Mouse (Mus musculus): ENCODE data around the gene B4galt3. TPM values are rescaled to one million over a fixed set of nuclear protein-coding genes. Genes with fewer than 3 reads are reported as not detected.
"Not testable (repeated sequence)": the region's sequence is repeated elsewhere in the genome, so short reads cannot be mapped to it uniquely, and the experiment has no call there.

B4galt3 gene
- polyA plus RNA-seq, 1 experiment = 72.0 TPM

- Histone ChIP-seq H3K4me1 (ENCODE audit: control insufficient read depth, insufficient read depth, low read length) (peaks cover 4% of the 10 kb centered on the region; the same call in 1 of the 2 replicates), H3K4me3 (replicated peaks; ENCODE audit: extremely low read depth, low read depth, low read length) (no peak overlapping the region)
- TF ChIP-seq POLR2A (IDR thresholded peaks at IDR 0.05; ENCODE audit: borderline replicate concordance, extremely low read depth, low read depth, low read length) (no peak), CTCF (IDR thresholded peaks at IDR 0.05; ENCODE audit: insufficient read depth, low read length) (no peak)
- 64% methylated on average over 6 of the region's 6 CpGs for WGBS
- DNase-seq = no peak
These were observed 32.7 kb upstream of the B4galt3 start for GRCm38 (mm10) chr1:171237438-171237837.

GRCm38 (mm10) chr1:171238463-171238862 lies 31.7 kb upstream of the B4galt3 start:
- Histone ChIP-seq H3K4me1 (ENCODE audit: control insufficient read depth, insufficient read depth, low read length) (peaks cover under 1% of the 10 kb centered on the region; the same call in 1 of the 2 replicates), H3K4me3 (replicated peaks; ENCODE audit: extremely low read depth, low read depth, low read length) (no peak overlapping the region)
- TF ChIP-seq POLR2A (IDR thresholded peaks at IDR 0.05; ENCODE audit: borderline replicate concordance, extremely low read depth, low read depth, low read length) = no peak
- peak; percentile 73 for TF ChIP-seq CTCF (IDR thresholded peaks at IDR 0.05; ENCODE audit: insufficient read depth, low read length)
- peak; percentile 70 for DNase-seq
- 67% methylated on average over 14 of the region's 14 CpGs for WGBS

GRCm38 (mm10) chr1:171239992-171240744 lies 30.0 kb upstream of the B4galt3 start:
- no peaks in the 10 kb centered on the region for H3K4me1 ChIP-seq (ENCODE audit: control insufficient read depth, insufficient read depth, low read length)
- no peak overlapping the region for H3K4me3 ChIP-seq (replicated peaks; ENCODE audit: extremely low read depth, low read depth, low read length)
- DNase-seq = no peak
- WGBS = 57% methylated on average over 15 of the region's 15 CpGs
- TF ChIP-seq POLR2A (IDR thresholded peaks at IDR 0.05; ENCODE audit: borderline replicate concordance, extremely low read depth, low read depth, low read length) (no peak), CTCF (IDR thresholded peaks at IDR 0.05; ENCODE audit: insufficient read depth, low read length) (no peak)

- no peak overlapping the region for H3K4me3 ChIP-seq (replicated peaks; ENCODE audit: extremely low read depth, low read depth, low read length)
- WGBS = 88% methylated on average over 10 of the region's 10 CpGs
- DNase-seq = no peak
- no peak for TF ChIP-seq CTCF (IDR thresholded peaks at IDR 0.05; ENCODE audit: insufficient read depth, low read length)
- no peak for TF ChIP-seq POLR2A (IDR thresholded peaks at IDR 0.05; ENCODE audit: borderline replicate concordance, extremely low read depth, low read depth, low read length)
- H3K4me1 ChIP-seq (ENCODE audit: control insufficient read depth, insufficient read depth, low read length) = no peaks in the 10 kb centered on the region
These were observed 29.2 kb upstream of the B4galt3 start for GRCm38 (mm10) chr1:171240911-171241310.

GRCm38 (mm10) chr1:171241952-171242351 lies 28.2 kb upstream of the B4galt3 start:
- WGBS = 86% methylated on average over 12 of the region's 12 CpGs
- not testable (repeated sequence) for H3K4me3 ChIP-seq (replicated peaks; ENCODE audit: extremely low read depth, low read depth, low read length); H3K4me1 ChIP-seq (ENCODE audit: control insufficient read depth, insufficient read depth, low read length); DNase-seq

GRCm38 (mm10) chr1:171245353-171245752 lies 24.8 kb upstream of the B4galt3 start:
- 76% methylated on average over 8 of the region's 8 CpGs for WGBS
- no peak for TF ChIP-seq POLR2A (IDR thresholded peaks at IDR 0.05; ENCODE audit: borderline replicate concordance, extremely low read depth, low read depth, low read length)
- TF ChIP-seq CTCF (IDR thresholded peaks at IDR 0.05; ENCODE audit: insufficient read depth, low read length) = no peak
- Histone ChIP-seq H3K4me1 (ENCODE audit: control insufficient read depth, insufficient read depth, low read length) (peaks cover 15% of the 10 kb centered on the region), H3K4me3 (replicated peaks; ENCODE audit: extremely low read depth, low read depth, low read length) (no peak overlapping the region)
- DNase-seq = no peak

- WGBS = under 1% methylated on average over 41 of the region's 41 CpGs
These were observed 23.2 kb upstream of the B4galt3 start for GRCm38 (mm10) chr1:171246709-171247452.

GRCm38 (mm10) chr1:171247453-171247841 lies 22.7 kb upstream of the B4galt3 start:
- 6% methylated on average over 13 of the region's 13 CpGs for WGBS
- Histone ChIP-seq H3K4me3 (replicated peaks; ENCODE audit: extremely low read depth, low read depth, low read length) (peak overlapping the region; percentile 72), H3K4me1 (ENCODE audit: control insufficient read depth, insufficient read depth, low read length) (peaks cover 15% of the 10 kb centered on the region)
- no peak for TF ChIP-seq POLR2A (IDR thresholded peaks at IDR 0.05; ENCODE audit: borderline replicate concordance, extremely low read depth, low read depth, low read length)
- no peak for TF ChIP-seq CTCF (IDR thresholded peaks at IDR 0.05; ENCODE audit: insufficient read depth, low read length)
- no peak for DNase-seq

More at GRCm38 (mm10) chr1:171246709-171247452, 23.2 kb upstream of the B4galt3 start:
- Histone ChIP-seq H3K4me3 (replicated peaks; ENCODE audit: extremely low read depth, low read depth, low read length) (peak overlapping the region; percentile 88), H3K4me1 (ENCODE audit: control insufficient read depth, insufficient read depth, low read length) (peaks cover 15% of the 10 kb centered on the region)
- TF ChIP-seq CTCF (IDR thresholded peaks at IDR 0.05; ENCODE audit: insufficient read depth, low read length) = peak; percentile 69
- peak; percentile 94; the same call in 1 of the 2 replicates for TF ChIP-seq POLR2A (IDR thresholded peaks at IDR 0.05; ENCODE audit: borderline replicate concordance, extremely low read depth, low read depth, low read length)
- peak; percentile 94 for DNase-seq

GRCm38 (mm10) chr1:171247916-171248315 lies 22.2 kb upstream of the B4galt3 start:
- H3K4me1 ChIP-seq (ENCODE audit: control insufficient read depth, insufficient read depth, low read length) = peaks cover 15% of the 10 kb centered on the region
- no peak for DNase-seq
- WGBS = 22% methylated on average over 4 of the region's 4 CpGs
- TF ChIP-seq POLR2A (IDR thresholded peaks at IDR 0.05; ENCODE audit: borderline replicate concordance, extremely low read depth, low read depth, low read length) (no peak), CTCF (IDR thresholded peaks at IDR 0.05; ENCODE audit: insufficient read depth, low read length) (no peak)
- no peak overlapping the region for H3K4me3 ChIP-seq (replicated peaks; ENCODE audit: extremely low read depth, low read depth, low read length)

All from lung, adult 2 months (tissue).